Mouse (Mus musculus): ENCODE data around the gene Clpx. TPM values are rescaled to one million over a fixed set of nuclear protein-coding genes. Genes with fewer than 3 reads are reported as not detected.

Clpx gene
- total and polyA plus RNA-seq, 3 experiments = 32.4 to 38.8 TPM; not detected in 1

GRCm38 (mm10) chr9:65308011-65308410, 14.0 kb downstream of the Clpx start:
- no peaks in the 10 kb centered on the region; a peak in 1 of 4 replicates for H3K4me1 ChIP-seq (ENCODE audit: control insufficient read depth in 1 of 2, insufficient read depth in 2 of 2, low read length in 2 of 2)
- H3K27ac ChIP-seq (ENCODE audit: control insufficient read depth, low read depth, low read length) = no peak overlapping the region
- H3K4me3 ChIP-seq (ENCODE audit: control insufficient read depth in 1 of 2, insufficient read depth in 1 of 2, low read depth in 2 of 2, low read length in 2 of 2) = no peak overlapping the region
- H3K27me3 ChIP-seq (ENCODE audit: control insufficient read depth in 1 of 2, insufficient read depth in 2 of 2, low read length in 2 of 2) = no peaks in the 10 kb centered on the region
- H3K9ac ChIP-seq (ENCODE audit: control insufficient read depth, low read depth, low read length, poor library complexity, severe bottlenecking) = no peak overlapping the region
- no peak for TF ChIP-seq MAFK (IDR thresholded peaks at IDR 0.05; ENCODE audit: borderline replicate concordance, low read depth, low read length)
- TF ChIP-seq MAX (IDR thresholded peaks at IDR 0.05; ENCODE audit: low read length) = no peak
- no peak for TF ChIP-seq ZC3H11A (IDR thresholded peaks at IDR 0.05; ENCODE audit: low read depth, low read length)
- no peak for TF ChIP-seq MYC (IDR thresholded peaks at IDR 0.05; ENCODE audit: low read depth, low read length)
- no peak for TF ChIP-seq ELF1 (IDR thresholded peaks at IDR 0.05; ENCODE audit: low read depth, low read length)
- no peak for TF ChIP-seq NRF1 (IDR thresholded peaks at IDR 0.05; ENCODE audit: insufficient read depth, low read depth, low read length, poor library complexity, severe bottlenecking)
- TF ChIP-seq USF1 (IDR thresholded peaks at IDR 0.05; ENCODE audit: low read depth, low read length) = no peak
- TF ChIP-seq MYB (IDR thresholded peaks at IDR 0.05; ENCODE audit: low read depth, low read length) = no peak
- no peak for TF ChIP-seq SMC3 (IDR thresholded peaks at IDR 0.05; ENCODE audit: low read depth, low read length)
- no peak for TF ChIP-seq GABPA (IDR thresholded peaks at IDR 0.05; ENCODE audit: low read depth, low read length)
- no peak for TF ChIP-seq CHD1 (IDR thresholded peaks at IDR 0.05; ENCODE audit: low read depth, low read length)
- TF ChIP-seq CHD2 (IDR thresholded peaks at IDR 0.05; ENCODE audit: low read length) = no peak
- TF ChIP-seq KAT2A (conservative IDR thresholded peaks at IDR 0.05; ENCODE audit: low read depth, low read length) = no peak
- no peak for TF ChIP-seq EP300 (IDR thresholded peaks at IDR 0.05; ENCODE audit: low read depth in 1 of 2, low read length in 2 of 2)
- no peak for TF ChIP-seq POLR2AphosphoS5 (IDR thresholded peaks at IDR 0.05; ENCODE audit: borderline replicate concordance, low read depth, low read length)
- peaks cover 2 to 25% of the 10 kb centered on the region in 2 experiments; a peak in 3 of 4 replicates for H3K36me3 ChIP-seq (ENCODE audit: control insufficient read depth in 1 of 2, insufficient read depth in 2 of 2, low read length in 2 of 2)
- no peak for DNase-seq (ENCODE audit: low read depth, low spot score)
- no peaks in the 10 kb centered on the region for H3K9me3 ChIP-seq (replicated peaks; ENCODE audit: insufficient read depth, low read length)
- 0 out of 2 replicates have a peak, but pooled peaks cover 1% of the 10 kb centered on the region for H3K79me2 ChIP-seq (ENCODE audit: control insufficient read depth, insufficient read depth, low read length, poor library complexity)

- no peak for DNase-seq (ENCODE audit: low read depth, low spot score)
- H3K36me3 ChIP-seq (ENCODE audit: control insufficient read depth in 1 of 2, insufficient read depth in 2 of 2, low read length in 2 of 2) = peaks cover 2 to 18% of the 10 kb centered on the region in 2 experiments; a peak in 3 of 4 replicates
- H3K27ac ChIP-seq (ENCODE audit: control insufficient read depth, low read depth, low read length) = no peak overlapping the region
- TF ChIP-seq MEF2A (IDR thresholded peaks at IDR 0.05; ENCODE audit: extremely low read depth, insufficient replicate concordance, low read depth, low read length, poor library complexity, severe bottlenecking) (no peak), TAL1 (IDR thresholded peaks at IDR 0.05; ENCODE audit: low read length) (no peak), CTCF (IDR thresholded peaks at IDR 0.05 in 2 of 3, conservative IDR thresholded peaks at IDR 0.05 in 1 of 3; ENCODE audit: control insufficient read depth in 1 of 3, insufficient read depth in 1 of 3, low read depth in 2 of 3, low read length in 3 of 3, poor library complexity in 1 of 3, severe bottlenecking in 1 of 3) (no peak), MAFK (IDR thresholded peaks at IDR 0.05; ENCODE audit: borderline replicate concordance, low read depth, low read length) (no peak), UBTF (IDR thresholded peaks at IDR 0.05; ENCODE audit: borderline replicate concordance, insufficient read depth, low read depth, low read length) (no peak), CHD1 (IDR thresholded peaks at IDR 0.05; ENCODE audit: low read depth, low read length) (no peak), MAZ (IDR thresholded peaks at IDR 0.05; ENCODE audit: low read depth, low read length) (no peak), SIN3A (IDR thresholded peaks at IDR 0.05; ENCODE audit: low read length) (no peak), ZC3H11A (IDR thresholded peaks at IDR 0.05; ENCODE audit: low read depth, low read length) (no peak), POLR2A (IDR thresholded peaks at IDR 0.05; ENCODE audit: control insufficient read depth in 1 of 2, insufficient read depth in 1 of 2, low read depth in 1 of 2, low read length in 2 of 2, poor library complexity in 1 of 2) (no peak), TBP (IDR thresholded peaks at IDR 0.05; ENCODE audit: low read depth, low read length) (no peak), RAD21 (IDR thresholded peaks at IDR 0.05; ENCODE audit: low read depth, low read length) (no peak), MAX (IDR thresholded peaks at IDR 0.05; ENCODE audit: low read length) (no peak), USF1 (IDR thresholded peaks at IDR 0.05; ENCODE audit: low read depth, low read length) (no peak), POLR2AphosphoS5 (IDR thresholded peaks at IDR 0.05; ENCODE audit: borderline replicate concordance, low read depth, low read length) (no peak), EP300 (IDR thresholded peaks at IDR 0.05; ENCODE audit: low read depth in 1 of 2, low read length in 2 of 2) (no peak), SMC3 (IDR thresholded peaks at IDR 0.05; ENCODE audit: low read depth, low read length) (no peak), KAT2A (conservative IDR thresholded peaks at IDR 0.05; ENCODE audit: low read depth, low read length) (no peak), BHLHE40 (IDR thresholded peaks at IDR 0.05; ENCODE audit: borderline replicate concordance, low read depth, low read length) (no peak), ZMIZ1 (IDR thresholded peaks at IDR 0.05; ENCODE audit: low read depth, low read length) (no peak)
- no peak overlapping the region for H3K9ac ChIP-seq (ENCODE audit: control insufficient read depth, low read depth, low read length, poor library complexity, severe bottlenecking)
- H3K4me1 ChIP-seq (ENCODE audit: control insufficient read depth in 1 of 2, insufficient read depth in 2 of 2, low read length in 2 of 2) = no peaks in the 10 kb centered on the region; a peak in 1 of 4 replicates
- H3K79me2 ChIP-seq (ENCODE audit: control insufficient read depth, insufficient read depth, low read length, poor library complexity) = no peaks in the 10 kb centered on the region
- no peaks in the 10 kb centered on the region for H3K27me3 ChIP-seq (ENCODE audit: control insufficient read depth in 1 of 2, insufficient read depth in 2 of 2, low read length in 2 of 2)
- no peak overlapping the region for H3K4me3 ChIP-seq (ENCODE audit: control insufficient read depth in 1 of 2, insufficient read depth in 1 of 2, low read depth in 2 of 2, low read length in 2 of 2)
- no peaks in the 10 kb centered on the region for H3K9me3 ChIP-seq (replicated peaks; ENCODE audit: insufficient read depth, low read length)
Observed at GRCm38 (mm10) chr9:65312669-65313357, 18.8 kb downstream of the Clpx start.
